Mouse (Mus musculus) forebrain, embryonic 15.5 days (tissue): ENCODE data around the gene Trpc2. TPM values are rescaled to one million over a fixed set of nuclear protein-coding genes. Genes with fewer than 3 reads are reported as not detected.
A peak's percentile ranks its signal among the peaks of the same experiment; 100 is the strongest.

ENCODE experiments used
- ATAC-seq: fragments of 200-750 bp; cut with Nextera tagmentation; replicated peaks from 2 replicates; pipeline ENCODE4 v1.8.0; 2017; ENCODE audit warnings: mild to moderate bottlenecking, moderate TSS enrichment, moderate library complexity
- H3K27ac ChIP-seq: fragments of 300-500 bp; sonication (generic); replicated peaks from 2 replicates; pipeline ENCODE4 v1.5.1; 2015; ENCODE audit warnings: mild to moderate bottlenecking, inconsistent platforms
- H3K27me3 ChIP-seq: fragments of 300-500 bp; sonication (generic); 2 replicates; pipeline ENCODE4 v1.6.1; 2015; ENCODE audit warnings: inconsistent platforms
- H3K36me3 ChIP-seq: fragments of 300-500 bp; sonication (generic); 2 replicates; pipeline ENCODE4 v1.6.1; 2015; ENCODE audit warnings: mild to moderate bottlenecking, inconsistent platforms
- H3K4me1 ChIP-seq: fragments of 300-500 bp; sonication (generic); 2 replicates; pipeline ENCODE4 v1.6.1; 2015; ENCODE audit warnings: inconsistent platforms
- H3K4me2 ChIP-seq: fragments of 300-500 bp; sonication (generic); replicated peaks from 2 replicates; pipeline ENCODE4 v1.6.1; 2015; ENCODE audit warnings: mild to moderate bottlenecking, inconsistent platforms
- H3K4me3 ChIP-seq: fragments of 300-500 bp; sonication (generic); 2 replicates; pipeline ENCODE4 v1.5.1; 2015; ENCODE audit warnings: mild to moderate bottlenecking, inconsistent platforms
- H3K9ac ChIP-seq: fragments of 300-500 bp; sonication (generic); replicated peaks from 2 replicates; pipeline ENCODE4 v1.6.1; 2015; ENCODE audit warnings: mild to moderate bottlenecking, inconsistent platforms
- H3K9me3 ChIP-seq: fragments of 300-500 bp; sonication (generic); 2 replicates; pipeline ENCODE4 v1.6.1; 2016; ENCODE audit warnings: inconsistent platforms
- WGBS: fragments of 180-500 bp; shearing (Covaris S2); methylation state at CpG from one replicate; pipeline ENCODE4 v1.1.7; 2015; ENCODE audit warnings: mixed read lengths; 5-methylcytosine and 5-hydroxymethylcytosine counted together
- polyA plus RNA-seq: library from polyadenylated mRNA; unstranded; fragments of >200 nt; fragmentation: Nextera tagmentation; extraction: Ambion mirVana; gene quantifications from 2 replicates; pipeline ENCODE4 v1.2.1, GENCODE M21; 2015

Gene Trpc2
- polyA plus RNA-seq, 1 experiment from 2014 or later: 0.29 TPM

GRCm38 (mm10) chr7:102076714-102077296 lies 6.1 kb upstream of the Trpc2 start:
- Histone ChIP-seq H3K4me2 (no peak overlapping the region), H3K9me3 (no peaks in the 10 kb centered on the region), H3K4me1 (no peaks in the 10 kb centered on the region), H3K27ac (no peak overlapping the region), H3K4me3 (no peak overlapping the region), H3K27me3 (no peaks in the 10 kb centered on the region), H3K9ac (no peak overlapping the region), H3K36me3 (peaks cover 80% of the 10 kb centered on the region)
- ATAC-seq: no peak; the same call in 1 of the 2 replicates
- whole genome bisulfite sequencing: 83% methylated on average over 7 of the region's 7 CpGs

- Histone ChIP-seq H3K4me3 (no peak overlapping the region), H3K27me3 (no peaks in the 10 kb centered on the region), H3K27ac (no peak overlapping the region), H3K4me2 (no peak overlapping the region), H3K36me3 (peaks cover 83% of the 10 kb centered on the region), H3K9ac (no peak overlapping the region), H3K9me3 (no peaks in the 10 kb centered on the region), H3K4me1 (no peaks in the 10 kb centered on the region)
- WGBS: 74% methylated on average over 7 of the region's 7 CpGs
- no peak for ATAC-seq
Measured at GRCm38 (mm10) chr7:102078517-102078916, 4.4 kb upstream of the Trpc2 start.

GRCm38 (mm10) chr7:102080311-102080710 lies 2.6 kb upstream of the Trpc2 start:
- no peaks in the 10 kb centered on the region for H3K9me3 ChIP-seq
- peaks cover 77% of the 10 kb centered on the region for H3K36me3 ChIP-seq
- no peaks in the 10 kb centered on the region for H3K27me3 ChIP-seq
- H3K9ac ChIP-seq: no peak overlapping the region
- ATAC-seq: no peak
- no peak overlapping the region for H3K27ac ChIP-seq
- H3K4me2 ChIP-seq: no peak overlapping the region
- H3K4me1 ChIP-seq: no peaks in the 10 kb centered on the region
- WGBS: 91% methylated on average over 8 of the region's 8 CpGs
- no peak overlapping the region for H3K4me3 ChIP-seq

- H3K4me3 ChIP-seq: no peak overlapping the region
- no peak overlapping the region for H3K27ac ChIP-seq
- H3K9me3 ChIP-seq: no peaks in the 10 kb centered on the region
- H3K27me3 ChIP-seq: no peaks in the 10 kb centered on the region
- WGBS: 98% methylated on average over 5 of the region's 5 CpGs
- no peak overlapping the region for H3K4me2 ChIP-seq
- no peak for ATAC-seq
- H3K4me1 ChIP-seq: no peaks in the 10 kb centered on the region
- no peak overlapping the region for H3K9ac ChIP-seq
- peaks cover 65% of the 10 kb centered on the region for H3K36me3 ChIP-seq
Measured at GRCm38 (mm10) chr7:102081784-102082183, 1.1 kb upstream of the Trpc2 start.

GRCm38 (mm10) chr7:102084041-102084696 lies 1.3 kb downstream of the Trpc2 start:
- Histone ChIP-seq H3K4me3 (no peak overlapping the region), H3K27me3 (no peaks in the 10 kb centered on the region), H3K27ac (no peak overlapping the region), H3K9me3 (no peaks in the 10 kb centered on the region), H3K4me1 (no peaks in the 10 kb centered on the region), H3K4me2 (no peak overlapping the region), H3K9ac (no peak overlapping the region), H3K36me3 (peaks cover 52% of the 10 kb centered on the region)
- 91% methylated on average over 26 of the region's 26 CpGs for WGBS
- ATAC-seq: no peak

- Histone ChIP-seq H3K9me3 (no peaks in the 10 kb centered on the region), H3K4me3 (no peak overlapping the region), H3K4me1 (no peaks in the 10 kb centered on the region), H3K9ac (no peak overlapping the region), H3K27ac (no peak overlapping the region), H3K36me3 (peaks cover 29% of the 10 kb centered on the region), H3K4me2 (no peak overlapping the region), H3K27me3 (no peaks in the 10 kb centered on the region)
- no peak for ATAC-seq
- WGBS: 91% methylated on average over 4 of the region's 4 CpGs
Measured at GRCm38 (mm10) chr7:102087336-102087735, 4.4 kb downstream of the Trpc2 start.

- peak overlapping the region; percentile 20 for H3K4me3 ChIP-seq
- peak; percentile 57; the same call in 1 of the 2 replicates for ATAC-seq
Measured at GRCm38 (mm10) chr7:102099760-102100661, 17.1 kb downstream of the Trpc2 start.

GRCm38 (mm10) chr7:102100868-102101267 lies 18.0 kb downstream of the Trpc2 start:
- H3K27me3 ChIP-seq: 0 out of 2 replicates have a peak, but pooled peaks cover 6% of the 10 kb centered on the region
- peaks cover 15% of the 10 kb centered on the region for H3K4me1 ChIP-seq
- no peak for ATAC-seq
- no peaks in the 10 kb centered on the region for H3K9me3 ChIP-seq
- no peak overlapping the region for H3K4me3 ChIP-seq
- H3K36me3 ChIP-seq: no peaks in the 10 kb centered on the region
- H3K9ac ChIP-seq: no peak overlapping the region
- no peak overlapping the region for H3K4me2 ChIP-seq
- H3K27ac ChIP-seq: no peak overlapping the region
- WGBS: 62% methylated on average over 5 of the region's 5 CpGs

More at GRCm38 (mm10) chr7:102099760-102100661, 17.1 kb downstream of the Trpc2 start:
- Histone ChIP-seq H3K27me3 (0 out of 2 replicates have a peak, but pooled peaks cover 6% of the 10 kb centered on the region), H3K36me3 (no peaks in the 10 kb centered on the region), H3K27ac (no peak overlapping the region), H3K9me3 (no peaks in the 10 kb centered on the region), H3K9ac (no peak overlapping the region), H3K4me1 (peaks cover 15% of the 10 kb centered on the region), H3K4me2 (peak overlapping the region; percentile 41)
- 4% methylated on average over 30 of the region's 30 CpGs for WGBS

- no peak within 1 kb of the TSS for H3K9ac ChIP-seq
- peaks cover 15% of the 10 kb centered on the region for H3K4me1 ChIP-seq
- no peaks in the 10 kb centered on the region for H3K9me3 ChIP-seq
- no peak within 1 kb of the TSS for H3K4me3 ChIP-seq
- no peak for ATAC-seq
- H3K27me3 ChIP-seq: 0 out of 2 replicates have a peak, but pooled peaks cover 6% of the 10 kb centered on the region
- WGBS: 46% methylated on average over 5 of the region's 5 CpGs
- H3K36me3 ChIP-seq: no peaks in the 10 kb centered on the region
- H3K4me2 ChIP-seq: no peak within 1 kb of the TSS
- H3K27ac ChIP-seq: no peak within 1 kb of the TSS
Measured at GRCm38 (mm10) chr7:102101487-102101886, 18.6 kb downstream of the Trpc2 start, which contains the start of gene Art1. Gene Art1, plus strand, starts transcription at chr7:102101743.

- no peak for ATAC-seq
- no peaks in the 10 kb centered on the region for H3K9me3 ChIP-seq
- no peak overlapping the region for H3K4me2 ChIP-seq
- 0 out of 2 replicates have a peak, but pooled peaks cover 6% of the 10 kb centered on the region for H3K27me3 ChIP-seq
- peaks cover 23% of the 10 kb centered on the region for H3K4me1 ChIP-seq
- WGBS: 54% methylated on average over 8 of the region's 8 CpGs
- no peak overlapping the region for H3K4me3 ChIP-seq
- H3K36me3 ChIP-seq: no peaks in the 10 kb centered on the region
- no peak overlapping the region for H3K27ac ChIP-seq
- no peak overlapping the region for H3K9ac ChIP-seq
Measured at GRCm38 (mm10) chr7:102102241-102102640, 19.3 kb downstream of the Trpc2 start.

- no peak for ATAC-seq
- 46% methylated on average over 6 of the region's 6 CpGs for WGBS
- Histone ChIP-seq H3K4me1 (peaks cover 24% of the 10 kb centered on the region), H3K9ac (no peak overlapping the region), H3K27ac (no peak overlapping the region), H3K4me3 (no peak overlapping the region), H3K4me2 (no peak overlapping the region), H3K9me3 (no peaks in the 10 kb centered on the region), H3K27me3 (0 out of 2 replicates have a peak, but pooled peaks cover 6% of the 10 kb centered on the region), H3K36me3 (no peaks in the 10 kb centered on the region)
Measured at GRCm38 (mm10) chr7:102102696-102103095, 19.8 kb downstream of the Trpc2 start.

- Histone ChIP-seq H3K27ac (no peak overlapping the region), H3K4me2 (no peak overlapping the region), H3K9me3 (no peaks in the 10 kb centered on the region), H3K4me3 (no peak overlapping the region), H3K4me1 (peaks cover 24% of the 10 kb centered on the region), H3K9ac (no peak overlapping the region), H3K36me3 (no peaks in the 10 kb centered on the region), H3K27me3 (0 out of 2 replicates have a peak, but pooled peaks cover 6% of the 10 kb centered on the region)
- no peak for ATAC-seq
- 88% methylated on average over 2 of the region's 2 CpGs for WGBS
Measured at GRCm38 (mm10) chr7:102103555-102103954, 20.6 kb downstream of the Trpc2 start.
